13 mouse cellular contexts compared by ENCODE assay signal in the genomic region with DNA sequence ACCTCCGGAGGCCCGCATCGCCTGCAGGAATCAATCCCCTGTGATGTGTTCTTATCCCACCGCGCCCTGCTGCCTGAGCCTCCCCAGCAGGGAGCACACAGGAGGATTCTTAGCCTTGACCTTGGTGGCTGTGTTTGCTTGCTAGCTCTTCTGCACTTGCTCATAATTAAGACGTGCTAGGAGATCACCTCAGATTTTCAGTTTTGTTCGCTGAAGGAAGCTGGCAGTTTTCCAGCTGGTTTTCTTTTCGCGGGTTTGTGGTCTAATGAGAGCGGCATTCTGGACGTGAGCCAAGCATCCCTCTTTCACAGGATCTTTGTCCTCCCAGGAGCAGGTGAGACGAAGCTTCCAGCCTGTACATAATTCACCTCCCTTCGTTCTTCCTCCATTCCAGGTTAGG. TPM values are rescaled to one million over a fixed set of nuclear protein-coding genes. Genes with fewer than 3 reads are reported as not detected.
DNase-seq lines count a peak whose midpoint lies in the region; ATAC-seq and TF ChIP-seq lines count a peak whose summit lies in the region.
"Had no signal": no experiment of that assay in that cellular context is flagged by ENCODE, and none has a peak within 500 bp of the region (broad histone marks: within the 10 kb centered on the region; RNA-seq: fewer than 3 reads in every experiment).

No protein-coding gene starts in this region.

- no peak overlapping the region for H3K4me3 ChIP-seq in left cerebral cortex, adult 2 months
- H3K4me3 ChIP-seq in hindbrain, embryonic 15.5 days, result no peak overlapping the region

- intact Hi-C loops in left cerebral cortex, adult 2 months (cut with DNase I), result no loop called here
- intact Hi-C loops in left cerebral cortex, postnatal 25 days (cut with DNase I), result loop anchor here (5.0 kb wide), 1 partner anchor 34 kb away; a partner anchor contains a TSS

- TF ChIP-seq CTCF in left cerebral cortex, adult 2 months (IDR thresholded peaks at IDR 0.05), result no peak

- no peaks in the 10 kb centered on the region for H3K9me3 ChIP-seq in hindbrain, embryonic 15.5 days

- ATAC-seq in hindbrain, embryonic 15.5 days (ENCODE audit: low FRiP score, low read depth), result no peak

- H3K9ac ChIP-seq in hindbrain, embryonic 15.5 days, result no peak overlapping the region
- H3K9ac ChIP-seq: liver, embryonic 14.5 days had no signal

- peaks cover 47% of the 10 kb centered on the region for H3K4me1 ChIP-seq in hindbrain, embryonic 15.5 days (replicated peaks)

- WGBS in hindbrain, embryonic 15.5 days, result 21% methylated on average over 13 of the region's 13 CpGs

- peak overlapping the region; percentile 68 for H3K27ac ChIP-seq in left cerebral cortex, adult 2 months
- peak overlapping the region; percentile 73 for H3K27ac ChIP-seq in hindbrain, embryonic 15.5 days (replicated peaks)
- H3K27ac ChIP-seq: liver, embryonic 14.5 days had no signal

- no peaks in the 10 kb centered on the region for H3K36me3 ChIP-seq in hindbrain, embryonic 15.5 days

- no peak for DNase-seq in left cerebral cortex, adult 2 months (ENCODE audit: extremely low spot score in 1 of 2, low spot score in 2 of 2)
- DNase-seq in left cerebral cortex, postnatal 25 days (ENCODE audit: low spot score in 2 of 2), result no peak
- DNase-seq in R1 (ENCODE audit: low read depth, low spot score), result peak; percentile 25
- DNase-seq in cerebellum, postnatal 14 days, result peak; percentile 76 to 85
- DNase-seq in adrenal gland, postnatal 36 days, result no peak
- DNase-seq in thymus, postnatal 25 days, result no peak
- no peak for DNase-seq in ovary, postnatal 14 days (ENCODE audit: low spot score)
- DNase-seq: gastrocnemius, postnatal 25 days; heart, postnatal 4 days; right cerebral cortex, postnatal 14 days; thymus, adult 2 months had no signal

- no peaks in the 10 kb centered on the region for H3K27me3 ChIP-seq in hindbrain, embryonic 15.5 days

- peak overlapping the region; percentile 7; the same call in 1 of the 2 replicates for H3K4me2 ChIP-seq in hindbrain, embryonic 15.5 days

RNA-seq across cellular contexts. Expression of a gene that starts 33.6 kb away (rescaled TPM):
- 10 to 100 TPM; 81.4 to 81.5 TPM for total RNA-seq in left cerebral cortex, adult 2 months (2021)
- total RNA-seq in left cerebral cortex, postnatal 25 days (2021), result 10 to 100 TPM; 96.9 to 98.7 TPM
- 277 and 312 TPM in 2 replicates for polyA plus RNA-seq in hindbrain, embryonic 15.5 days (2015; fragmentation: Nextera tagmentation; extraction: Ambion mirVana)
- 1 to 10 TPM; 5.0 to 7.1 TPM for total RNA-seq in adrenal gland, postnatal 36 days (2021)

Comparison
In these comparisons a context has a peak if more than half of its experiments do, and no peak if none do; other contexts are left out.
1. DNase-seq: peak in R1 (single experiment) and cerebellum, postnatal 14 days (2 of 2); none in left cerebral cortex, adult 2 months (0 of 2), left cerebral cortex, postnatal 25 days (0 of 2), adrenal gland, postnatal 36 days (0 of 2), thymus, postnatal 25 days (single experiment) and ovary, postnatal 14 days (single experiment).
2. RNA of a gene that starts 33.6 kb away (total RNA-seq): 96.9 to 98.7 TPM in left cerebral cortex, postnatal 25 days and 81.4 to 81.5 TPM in left cerebral cortex, adult 2 months; 5.0 to 7.1 TPM in adrenal gland, postnatal 36 days; every median in the first group is over 10 times any median in the second.